Mouse (Mus musculus) small intestine, adult 2 months (tissue): ENCODE results near the gene Art3.

ENCODE experiments used
- CTCF ChIP-seq: fragments of 200-500 bp; IDR thresholded peaks from 2 replicates; pipeline ENCODE4 v1.5.1; 2012; ENCODE audit warnings: low read depth, mild to moderate bottlenecking, control low read depth, inconsistent platforms, low read length, moderate library complexity, mixed read lengths; ENCODE audit not compliant: insufficient replicate concordance, insufficient read length; ENCODE audit errors: extremely low read depth
- POLR2A ChIP-seq: fragments of 200-500 bp; IDR thresholded peaks from 2 replicates; pipeline ENCODE4 v1.6.1; 2012; ENCODE audit warnings: low read depth, mild to moderate bottlenecking, control low read depth, inconsistent platforms, low read length, moderate library complexity

DNA sequence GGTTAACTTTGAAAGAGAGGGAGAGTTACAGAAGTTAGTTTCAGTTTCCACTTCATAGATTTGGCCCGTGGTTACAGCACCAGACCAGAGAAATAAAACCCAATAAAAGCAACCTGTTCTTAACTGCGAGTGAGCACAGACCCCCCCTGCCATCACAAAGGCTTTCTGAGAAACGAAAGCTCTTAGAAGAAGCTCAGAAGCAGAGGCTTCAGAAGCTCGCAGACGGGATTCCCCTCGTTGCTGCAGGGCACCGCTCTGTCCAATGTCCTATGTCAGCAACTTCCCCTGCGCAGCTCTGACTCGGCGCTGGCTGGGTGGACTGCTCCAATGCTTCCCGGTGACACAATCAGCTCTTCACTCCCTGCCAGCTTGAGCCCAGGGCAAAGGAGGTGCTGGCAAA lies 21.9 kb downstream of the Art3 start:
- TF ChIP-seq CTCF (no peak), POLR2A (no peak; the same call in 1 of the 2 replicates)
